Mouse (Mus musculus) retina, postnatal 1 day (tissue): ENCODE results near the gene 1810010D01Rik.
A peak's percentile ranks its signal among the peaks of the same experiment; 100 is the strongest.

Source experiments
- DNase-seq: peaks from one replicate; pipeline ENCODE4 v3.0.0-alpha.2; 2012

Gene 1810010D01Rik

DNA sequence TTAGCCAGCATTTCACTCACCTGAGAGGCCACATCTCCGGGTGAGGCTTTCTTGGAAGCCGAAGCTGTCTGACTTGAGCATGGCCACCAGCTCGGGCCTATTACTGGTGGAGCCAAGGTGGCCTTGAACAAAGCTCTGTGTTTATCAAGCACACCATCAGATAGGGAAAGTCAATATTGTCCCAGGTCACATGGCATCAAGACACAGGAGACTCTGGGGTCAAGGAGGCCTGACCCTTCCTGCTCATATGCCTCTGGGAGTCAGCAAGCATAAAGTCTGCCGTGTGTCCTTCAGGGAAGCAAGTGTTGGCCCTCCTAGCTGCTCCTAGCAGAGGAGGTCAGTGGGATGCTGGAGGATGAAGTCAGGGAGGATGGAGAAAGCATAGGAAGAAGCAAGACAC, at the start of gene 1810010D01Rik:
1810010D01Rik (minus strand) TSS at position 114 of the 400 bp plus-strand sequence.
- DNase-seq = no peak

DNA sequence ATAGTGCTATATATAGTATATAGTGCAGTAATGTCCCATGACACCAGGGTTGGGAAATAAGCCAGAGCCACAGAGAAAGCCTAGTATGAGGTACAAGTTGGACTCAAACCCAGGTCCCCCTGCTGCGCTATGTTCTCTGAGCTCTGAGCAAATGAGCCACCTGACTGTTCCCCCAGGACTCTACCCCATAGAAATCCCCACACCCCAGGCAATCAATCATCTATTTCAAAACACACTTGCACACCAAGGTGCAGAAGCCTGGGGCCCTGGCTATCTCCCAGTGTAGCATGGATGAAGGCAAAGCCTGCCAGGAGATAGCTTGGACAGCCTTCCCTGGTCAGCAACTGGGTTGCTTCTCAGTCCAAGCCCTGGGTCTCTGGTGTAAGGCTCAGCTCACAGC, 48.2 kb upstream of the 1810010D01Rik start:
- DNase-seq = no peak

DNA sequence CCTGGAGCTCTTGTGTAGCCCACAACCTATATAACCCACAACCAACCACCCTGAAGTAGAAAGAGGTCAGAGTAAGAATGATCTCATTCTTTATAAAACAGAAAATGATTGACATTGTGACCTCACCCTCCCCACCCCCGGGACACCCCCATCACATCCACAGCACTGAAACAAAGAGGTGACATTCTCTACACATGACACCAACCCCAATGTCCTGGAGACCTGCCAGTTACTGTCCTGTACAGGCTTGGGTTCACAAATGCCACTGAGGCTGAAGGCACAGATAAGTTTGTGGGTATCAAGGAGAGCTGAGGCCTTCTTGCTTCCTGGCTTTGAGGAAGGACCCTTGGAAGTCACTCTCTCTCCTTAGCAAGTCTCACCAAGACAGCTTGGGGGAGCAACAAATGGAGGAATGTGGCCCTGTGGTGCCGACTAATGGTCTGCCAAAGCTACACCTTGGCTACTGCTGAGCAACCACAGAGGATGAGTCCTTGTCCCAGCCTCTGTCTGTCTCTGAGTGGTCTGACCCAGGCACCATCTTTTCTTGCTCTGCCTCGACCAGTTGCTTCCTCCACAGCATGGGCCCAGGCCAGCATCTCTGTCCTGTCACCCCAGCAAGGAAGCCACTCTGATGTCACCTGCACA, 46.2 kb upstream of the 1810010D01Rik start:
- no peak for DNase-seq

DNA sequence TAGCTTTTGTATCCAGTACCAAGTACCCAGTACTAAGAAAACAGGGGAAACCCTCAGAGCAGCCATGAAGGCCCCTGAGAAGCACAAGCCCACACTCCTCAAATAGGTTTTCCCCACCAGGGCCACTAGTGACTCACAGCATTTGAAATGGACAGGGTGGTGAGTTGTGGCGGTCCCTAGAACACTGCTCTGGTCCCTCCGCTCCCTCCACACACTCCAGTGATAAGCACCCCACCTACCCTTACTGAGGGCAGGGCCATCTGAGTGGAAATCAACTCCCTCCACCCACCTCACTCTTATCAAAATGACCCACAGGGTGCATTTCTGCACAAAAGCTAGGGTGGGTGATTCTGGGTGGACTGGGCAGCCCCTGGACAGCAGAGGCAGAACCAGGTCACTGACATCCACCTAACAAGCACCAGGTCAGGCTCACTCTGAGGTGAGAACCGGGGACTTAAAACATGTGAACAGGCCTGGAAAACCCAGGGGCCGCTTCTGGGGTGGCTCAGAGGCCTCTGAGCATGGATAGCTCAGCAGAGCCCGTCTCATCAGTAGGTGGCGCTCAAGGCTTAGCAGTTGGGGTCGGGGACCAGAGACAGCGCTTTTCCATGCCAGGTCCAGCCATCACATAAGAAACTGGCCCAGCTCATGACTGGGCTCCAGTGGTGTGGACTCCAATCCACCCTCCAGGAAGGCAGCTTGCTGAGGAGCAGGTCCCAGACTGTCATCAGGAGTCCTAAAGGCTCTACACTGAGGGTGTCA, 45.0 kb upstream of the 1810010D01Rik start:
- peak; percentile 86 for DNase-seq

DNA sequence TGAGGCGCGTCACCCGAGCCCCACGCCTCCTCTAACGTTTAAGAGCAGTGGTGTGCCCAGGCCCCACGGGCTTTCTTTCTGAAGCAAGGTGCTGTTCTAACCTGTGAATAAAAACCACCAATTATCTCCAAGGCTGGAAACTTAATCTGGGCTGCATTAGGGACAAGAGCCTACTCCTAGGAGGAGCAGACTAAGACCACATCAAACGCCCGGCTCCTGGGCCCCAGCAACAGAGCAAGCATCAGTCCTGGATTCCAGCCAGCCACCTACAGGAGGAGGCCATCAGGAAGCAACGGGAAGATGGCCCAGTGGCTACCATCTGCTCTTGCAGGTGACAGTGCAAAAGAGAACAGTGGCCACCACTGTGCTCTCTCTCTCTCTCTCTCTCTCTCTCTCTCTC, 42.3 kb upstream of the 1810010D01Rik start:
- no peak for DNase-seq

DNA sequence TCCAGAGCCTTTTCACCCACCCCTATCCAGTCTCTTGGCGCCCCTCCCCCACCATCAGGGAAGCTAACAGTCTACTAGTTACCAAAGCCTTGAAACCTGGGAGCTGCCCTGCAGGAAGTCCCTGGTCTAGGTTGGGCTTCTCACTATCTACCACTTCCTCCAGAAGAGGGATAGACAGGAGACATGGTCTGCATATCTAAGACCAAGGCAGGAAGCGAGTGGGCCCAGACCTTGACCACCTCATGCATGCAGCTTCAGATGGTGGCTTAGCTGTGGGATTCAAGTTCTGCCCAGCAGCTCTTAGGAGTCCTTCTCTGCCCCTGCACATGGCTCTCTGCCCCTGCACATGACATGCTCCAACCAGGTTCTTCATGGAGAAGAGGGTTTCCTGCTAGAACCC, 41.0 kb upstream of the 1810010D01Rik start:
- no peak for DNase-seq

DNA sequence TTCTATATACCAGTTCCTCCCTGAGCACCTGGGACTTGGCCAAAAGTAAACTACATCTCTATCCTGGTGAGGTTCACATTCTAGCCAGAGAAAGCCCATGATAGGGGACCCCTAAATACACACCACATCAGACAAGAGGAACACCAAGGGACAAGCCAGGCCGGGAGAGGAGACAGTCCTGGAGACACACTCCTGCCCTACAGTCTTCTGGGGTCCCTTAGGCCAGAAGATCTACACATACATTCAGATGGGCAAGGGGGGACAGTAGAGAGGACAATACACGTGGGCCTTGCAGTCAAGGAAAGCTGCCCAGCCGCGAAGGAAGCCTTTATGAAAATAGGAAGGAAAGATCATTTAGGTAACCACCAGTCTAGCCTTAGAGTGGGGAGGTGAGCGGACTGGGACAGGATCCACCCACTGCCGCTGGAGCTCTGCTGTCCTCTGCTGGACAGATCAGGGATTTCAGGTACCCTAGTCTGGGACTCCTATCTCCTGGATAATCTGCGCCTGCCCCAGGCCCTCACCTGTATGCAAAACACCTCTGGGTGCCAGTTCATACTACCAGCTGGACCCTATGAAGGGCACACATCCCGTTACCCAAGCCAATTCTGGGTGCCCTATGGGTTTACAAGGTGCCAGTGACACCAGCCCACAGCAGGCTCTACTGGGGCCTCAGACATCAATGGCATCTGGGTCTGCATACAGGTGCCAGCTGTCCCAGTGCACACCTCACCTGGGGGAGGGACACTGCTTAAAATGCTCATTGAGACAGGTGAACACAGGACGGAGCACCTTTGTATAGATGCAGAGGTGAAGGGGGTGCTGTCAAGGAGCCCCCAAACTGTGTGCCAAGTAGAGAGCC, 35.2 kb upstream of the 1810010D01Rik start:
- peak; percentile 82 for DNase-seq

DNA sequence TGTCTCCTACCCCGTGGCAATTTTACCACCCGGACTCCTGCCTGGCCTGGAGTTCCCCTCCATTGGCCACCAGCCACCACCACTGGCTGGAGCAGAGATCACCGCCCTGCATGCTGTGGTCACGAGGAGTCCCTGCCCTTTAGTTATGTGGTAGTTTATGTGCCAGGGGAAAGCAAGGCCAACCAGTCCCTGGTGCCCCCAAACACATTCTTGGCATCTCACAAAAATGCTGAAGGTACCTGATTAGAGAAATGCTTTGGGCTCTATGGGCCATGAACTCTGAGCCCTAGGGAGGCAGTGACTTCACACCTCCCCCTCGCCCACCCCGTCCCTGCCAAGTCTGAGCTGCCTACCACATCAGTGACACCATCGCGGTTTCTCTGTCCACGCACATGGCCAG, 34.1 kb upstream of the 1810010D01Rik start:
- DNase-seq = no peak

DNA sequence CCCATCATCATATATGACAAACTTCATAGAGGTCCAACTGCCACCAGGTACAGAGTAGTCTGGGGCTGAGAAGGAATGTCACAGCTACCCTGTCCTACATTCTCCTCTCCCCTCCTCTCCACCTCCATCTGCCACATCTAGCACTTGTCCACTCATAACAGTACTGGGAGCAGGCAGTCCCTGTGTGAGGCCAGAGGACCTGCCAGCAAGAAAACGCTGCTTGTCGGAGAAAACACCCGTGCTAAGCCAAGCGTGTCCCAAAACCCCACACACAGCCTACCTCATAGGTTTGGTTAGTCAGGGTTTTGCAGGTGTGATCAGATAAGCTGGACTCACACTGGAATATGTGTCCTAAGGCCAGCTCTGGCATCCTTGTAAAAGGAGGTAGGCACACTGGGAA, 33.0 kb upstream of the 1810010D01Rik start:
- no peak for DNase-seq

DNA sequence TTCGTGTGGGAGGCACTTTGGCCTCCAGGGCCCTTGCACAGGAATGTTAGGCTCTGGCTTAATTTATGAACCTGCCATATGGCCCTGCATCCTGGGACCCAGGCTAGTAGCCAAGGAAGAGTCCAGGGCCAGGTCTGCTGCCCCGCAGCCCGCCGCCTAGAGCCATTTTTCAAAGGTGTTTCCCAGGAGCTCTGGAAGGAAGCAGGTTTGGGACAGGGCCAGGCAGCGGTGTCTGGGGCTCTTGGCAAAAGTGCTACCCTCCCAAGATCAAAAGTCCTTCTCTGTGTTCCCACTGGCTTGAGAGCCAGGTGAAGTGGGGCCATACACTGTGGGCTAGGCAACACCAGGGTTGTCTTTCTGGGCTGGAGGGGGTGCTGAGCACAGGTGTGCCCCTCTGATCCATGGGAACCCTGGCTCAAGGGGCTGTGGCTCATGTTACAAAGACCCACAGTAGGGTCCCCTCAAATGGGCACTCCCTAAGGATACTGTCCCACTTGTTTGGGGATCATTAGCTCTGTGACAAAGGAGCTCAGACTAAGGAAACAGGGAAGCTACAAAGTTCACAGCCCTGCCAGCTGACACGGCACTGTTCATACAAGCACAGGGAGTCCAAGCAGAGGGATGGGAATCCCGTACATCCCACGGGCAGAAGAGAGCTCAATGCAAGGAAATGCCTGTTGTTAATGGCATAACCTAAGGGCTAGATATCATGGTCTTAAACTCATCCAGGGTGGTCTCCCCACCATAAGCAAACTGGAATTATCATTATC, 32.0 kb upstream of the 1810010D01Rik start:
- no peak for DNase-seq

DNA sequence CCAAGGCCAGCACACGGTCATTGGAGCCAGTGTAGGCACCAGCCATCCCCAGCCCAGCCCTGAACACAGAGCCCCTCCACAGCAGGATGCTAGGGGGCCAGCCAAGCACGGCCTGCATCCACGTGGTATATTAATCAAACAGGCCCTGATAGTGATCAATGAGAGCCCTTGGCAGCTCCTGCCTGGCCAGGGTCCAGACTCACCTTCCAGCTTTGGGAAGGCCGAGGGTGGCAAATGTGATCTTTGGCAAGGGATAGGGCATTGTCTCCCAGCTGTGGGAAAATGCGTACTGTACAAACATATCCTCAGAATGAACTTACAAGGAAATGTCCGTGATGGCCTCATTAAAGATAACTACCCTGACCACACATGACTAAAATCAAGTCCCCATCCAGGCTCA, 31.2 kb upstream of the 1810010D01Rik start:
- no peak for DNase-seq

DNA sequence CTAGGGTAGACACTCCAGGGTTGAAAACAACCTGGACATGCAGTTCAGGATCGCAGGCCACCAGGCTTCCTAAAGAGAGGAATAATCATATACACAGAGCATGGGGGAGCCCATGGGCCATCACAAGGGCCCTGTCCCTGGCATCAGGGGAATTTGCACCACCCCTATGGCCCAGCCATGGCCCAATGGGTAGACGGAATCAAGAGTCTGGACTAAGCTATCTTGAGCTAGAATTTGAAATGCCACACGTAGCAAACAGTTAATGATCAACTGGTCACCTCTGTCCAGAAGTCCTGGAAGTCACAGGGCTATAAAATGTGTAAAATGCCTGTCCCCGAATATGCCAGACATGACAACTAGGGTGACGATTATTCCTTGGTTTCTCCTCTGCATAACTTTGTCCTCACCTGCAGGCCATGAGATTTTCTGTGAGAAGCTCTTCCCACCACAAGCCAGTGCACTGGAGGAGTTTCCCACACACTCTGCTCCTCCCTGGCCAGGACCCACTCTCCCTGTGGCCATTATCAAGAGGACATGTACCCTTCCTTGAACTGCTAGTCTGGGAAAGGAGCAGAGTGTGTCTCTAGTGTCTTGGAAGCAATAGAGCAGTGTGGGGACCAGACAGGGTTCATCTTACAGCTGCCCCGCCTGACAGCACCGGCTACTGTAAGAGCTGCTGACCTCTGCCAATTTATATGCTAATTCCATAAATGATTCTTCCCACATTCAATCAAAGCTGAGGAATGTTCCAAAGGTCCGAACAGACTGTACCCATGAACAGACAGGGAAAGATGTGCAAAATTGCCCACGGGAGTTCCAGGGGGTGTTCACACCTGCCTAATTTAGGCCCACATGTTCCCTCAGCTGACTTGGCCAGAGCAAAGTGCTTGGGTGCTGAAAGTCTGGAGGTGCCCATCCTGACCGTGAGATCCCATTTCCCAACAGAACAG, 27.2 kb upstream of the 1810010D01Rik start:
- DNase-seq = no peak

DNA sequence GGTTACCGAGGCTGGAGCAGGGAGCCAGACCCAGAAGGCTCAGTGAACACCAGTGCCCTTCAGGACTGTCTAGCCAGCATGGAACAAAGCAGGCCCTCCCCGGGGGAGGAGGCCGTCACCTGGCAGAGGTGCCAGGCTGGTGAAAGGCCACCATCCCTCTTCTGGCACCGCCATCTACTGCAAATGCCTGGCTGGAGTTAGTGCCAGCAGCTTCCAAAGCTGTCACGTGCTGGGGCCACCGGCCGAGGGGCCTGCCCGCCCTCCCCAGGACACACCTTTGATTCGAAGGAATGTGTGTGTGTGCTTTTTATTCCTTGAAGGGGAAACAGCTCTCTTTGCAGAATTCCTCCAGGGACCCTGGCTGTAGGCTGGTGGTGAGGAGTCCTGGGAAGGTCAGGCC, 23.7 kb upstream of the 1810010D01Rik start:
- DNase-seq = no peak

DNA sequence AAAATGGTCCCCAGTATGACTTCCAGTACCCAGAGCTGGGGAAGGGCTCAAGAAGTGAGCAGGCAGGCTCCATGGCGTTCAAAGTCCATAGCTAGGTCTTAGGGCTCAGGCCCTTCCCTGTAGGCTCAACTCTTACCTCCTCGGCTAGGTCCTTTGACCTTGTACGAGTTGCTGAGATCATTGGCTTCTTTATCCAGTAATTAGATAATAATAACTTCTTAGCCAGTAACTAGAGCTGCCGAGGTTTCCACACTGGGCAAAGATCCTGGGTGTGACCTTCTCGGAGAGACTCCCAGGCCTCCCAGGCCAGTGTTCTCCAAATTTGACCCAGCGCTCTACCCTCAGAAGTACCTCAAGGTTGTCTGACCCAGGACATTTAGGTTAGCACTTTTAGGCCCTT, 18.7 kb upstream of the 1810010D01Rik start:
- DNase-seq = no peak

DNA sequence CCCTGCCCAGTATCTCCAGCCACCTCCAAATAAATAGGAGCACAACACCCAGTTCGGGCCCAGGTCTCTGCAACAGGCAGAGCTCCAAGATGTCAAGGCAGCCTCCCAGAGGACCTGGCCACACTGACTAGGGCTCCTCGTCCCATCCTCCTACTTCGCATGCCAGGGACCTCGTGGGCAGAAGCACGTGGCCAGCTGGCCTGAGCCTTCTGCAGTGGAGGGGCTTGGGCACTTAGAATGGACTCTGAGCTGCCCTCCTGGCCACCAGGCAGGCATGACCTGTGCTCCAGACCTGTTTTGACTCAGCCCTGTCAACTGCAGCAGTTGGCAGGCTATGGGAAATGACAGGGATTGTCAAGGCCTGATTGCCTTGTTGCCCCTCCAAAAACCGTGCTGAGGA, 17.7 kb upstream of the 1810010D01Rik start:
- no peak for DNase-seq

DNA sequence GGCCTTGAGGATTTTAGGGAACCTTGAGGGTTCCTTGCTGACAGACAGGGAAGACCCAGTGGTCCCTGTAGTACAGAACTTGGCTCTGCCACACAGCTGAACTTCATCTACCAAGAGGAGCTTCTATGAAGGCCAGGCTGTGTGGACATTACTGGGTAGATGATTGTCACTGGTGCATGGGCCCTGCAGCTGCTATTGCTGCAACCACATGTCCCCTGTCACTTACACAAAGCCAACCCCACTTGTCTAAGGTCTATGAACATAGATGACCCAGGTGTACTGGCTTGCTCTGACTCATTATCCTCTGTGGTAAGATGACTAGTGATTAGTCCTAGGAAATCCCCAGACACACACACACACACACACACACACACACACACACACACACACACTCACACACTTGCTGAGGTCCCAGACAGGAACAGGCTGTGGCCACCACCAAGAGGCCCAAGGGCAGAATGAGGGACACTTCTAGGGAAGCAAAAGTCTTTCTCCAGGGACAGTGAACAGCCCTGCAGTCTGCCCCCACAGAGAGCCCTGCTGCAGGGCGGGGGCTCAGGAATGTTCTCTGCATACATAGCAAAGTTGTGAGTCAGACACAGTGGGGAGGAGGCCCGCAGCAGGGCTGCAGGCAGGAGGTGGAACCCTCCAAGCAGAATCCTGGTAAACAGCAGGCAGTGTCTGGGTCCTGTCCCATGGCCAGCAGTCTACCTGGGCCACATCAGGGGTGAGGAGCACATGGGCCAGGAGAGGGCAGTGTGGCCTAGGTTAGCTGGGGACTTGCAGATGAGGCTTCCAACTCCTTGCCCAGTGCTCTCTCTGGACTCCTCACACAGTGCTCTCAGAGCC, 14.1 kb upstream of the 1810010D01Rik start:
- DNase-seq = peak; percentile 57

DNA sequence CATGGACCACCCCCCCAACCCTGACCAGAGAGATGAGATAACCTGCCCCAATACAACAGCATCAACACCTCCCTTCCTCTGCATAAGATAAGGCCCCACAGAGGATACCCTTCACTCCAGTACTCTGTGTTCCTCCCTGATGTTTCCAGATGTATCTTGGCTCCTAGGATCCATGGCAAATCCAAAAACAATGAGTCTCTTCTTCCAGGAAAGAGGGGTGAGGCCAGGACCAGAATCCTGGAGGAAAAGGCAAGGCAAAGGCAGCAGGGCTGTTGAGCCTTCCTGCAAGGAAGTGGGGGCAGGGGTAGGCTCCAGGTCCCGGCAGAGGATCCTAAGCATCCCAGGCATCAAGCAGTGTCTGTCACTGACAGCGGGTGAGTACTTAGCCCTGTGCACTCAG, 13.4 kb upstream of the 1810010D01Rik start:
- DNase-seq = no peak

DNA sequence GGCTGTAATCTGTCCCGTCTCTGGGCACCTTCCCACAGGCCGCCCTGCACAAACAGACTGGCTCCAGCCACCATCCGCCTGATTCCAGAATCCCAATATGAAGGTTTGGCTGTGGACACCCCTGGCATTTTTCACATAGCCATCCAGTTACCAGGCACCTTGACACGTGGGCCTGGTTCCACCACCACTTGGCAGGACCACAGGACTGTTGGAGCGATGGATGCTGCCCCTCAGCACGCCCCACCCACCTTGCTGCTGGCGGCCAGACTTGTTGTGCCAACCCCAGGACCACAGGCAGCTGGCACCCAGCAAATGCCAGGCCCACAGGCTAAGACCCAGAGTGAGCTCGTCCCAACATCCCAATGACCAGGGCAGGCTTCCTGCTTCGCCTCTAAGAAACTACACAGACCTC, 11.5 kb upstream of the 1810010D01Rik start:
- DNase-seq = no peak

DNA sequence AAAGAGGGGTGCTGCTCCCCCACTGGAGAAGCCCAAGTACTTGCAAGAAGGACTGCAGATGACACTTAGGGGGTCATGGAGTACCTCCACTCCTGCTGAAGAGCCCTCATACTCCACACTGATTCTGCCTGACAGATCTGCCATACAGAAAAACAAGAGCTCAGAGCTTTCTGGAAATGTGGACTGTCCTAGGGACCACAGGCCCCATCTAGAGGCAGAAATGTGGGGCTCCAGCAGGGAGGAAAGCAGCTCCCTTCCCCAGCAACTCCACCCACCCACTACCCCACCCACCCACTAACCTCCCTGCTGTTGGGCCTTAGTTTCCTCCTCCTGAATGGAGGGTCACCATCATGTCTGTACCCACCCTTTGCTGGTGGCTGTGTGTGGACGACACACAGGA, 8.7 kb upstream of the 1810010D01Rik start:
- DNase-seq = peak; percentile 72

DNA sequence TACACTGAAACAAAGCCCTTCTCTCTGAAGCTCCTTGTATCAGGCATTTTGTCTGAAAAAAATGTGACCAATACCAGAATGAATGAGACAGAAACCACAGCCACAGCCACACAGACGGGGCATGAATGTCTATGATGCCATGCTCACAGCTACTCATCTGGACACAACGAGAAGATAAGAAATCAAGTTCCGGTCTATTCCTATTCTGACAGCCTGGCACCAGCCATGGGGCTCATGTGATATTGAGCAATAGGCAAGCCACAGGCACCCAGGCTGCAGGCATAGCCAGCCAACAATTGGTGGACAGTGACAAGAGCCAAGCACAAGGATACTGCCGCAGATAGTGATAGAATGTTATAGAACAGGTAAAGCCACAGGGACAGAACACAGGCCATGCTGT, 7.6 kb upstream of the 1810010D01Rik start:
- DNase-seq = no peak
